Mouse (Mus musculus) kidney, adult 9 months (tissue): ENCODE data around the gene Zfp617.
"Not testable (repeated sequence)": the region's sequence is repeated elsewhere in the genome, so short reads cannot be mapped to it uniquely, and the experiment has no call there.

ENCODE experiments used
- DNase-seq: peaks from one replicate; pipeline ENCODE4 v3.0.0; 2022

Zfp617 gene

GRCm38 (mm10) chr8:71952961-71953700, 44.7 kb downstream of the Zfp617 start:
- DNase-seq: not testable (repeated sequence)

- no peak for DNase-seq
Observed at GRCm38 (mm10) chr8:71954666-71955065, 46.2 kb downstream of the Zfp617 start.

GRCm38 (mm10) chr8:71960483-71960882, 52.0 kb downstream of the Zfp617 start:
- DNase-seq: no peak

DNA sequence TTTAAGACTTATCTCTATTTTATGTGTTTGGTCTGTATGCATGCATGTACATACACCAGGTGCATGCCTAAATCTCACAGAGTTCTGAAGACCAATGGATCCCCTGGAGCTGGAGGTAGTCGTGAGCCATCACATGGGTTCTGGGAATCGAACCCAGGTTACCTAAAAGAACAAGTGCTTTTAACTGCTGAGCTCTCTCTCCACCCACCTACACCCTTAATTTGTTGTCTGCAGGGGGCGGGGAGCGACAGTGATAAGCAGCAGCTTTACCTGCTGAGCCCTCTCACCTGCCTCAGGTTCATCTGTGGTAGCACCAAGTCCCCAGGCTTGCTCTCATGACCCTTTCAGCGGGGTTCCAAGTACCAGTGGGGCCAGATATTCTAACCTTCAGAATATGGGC, 53.4 kb downstream of the Zfp617 start:
- no peak for DNase-seq

DNA sequence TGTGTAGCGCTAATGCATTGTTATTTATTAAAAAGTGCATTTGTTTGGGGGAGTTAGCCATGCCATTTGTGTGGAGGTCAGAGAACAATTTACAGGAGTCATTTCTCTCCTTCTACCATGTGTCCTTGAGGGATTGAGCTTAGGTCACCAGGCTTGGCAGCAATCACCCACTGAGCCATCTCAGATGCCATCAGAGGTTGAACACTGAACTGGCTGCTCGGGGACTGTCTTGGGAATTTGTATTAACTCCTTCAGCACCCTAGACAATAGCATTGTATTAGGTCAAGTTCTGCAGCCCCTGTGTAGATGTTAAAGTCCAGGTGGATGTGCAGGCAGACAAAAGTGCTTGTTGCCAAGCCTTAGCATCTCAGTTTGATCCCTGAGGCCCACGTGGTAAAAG, 55.6 kb downstream of the Zfp617 start:
- DNase-seq: no peak

DNA sequence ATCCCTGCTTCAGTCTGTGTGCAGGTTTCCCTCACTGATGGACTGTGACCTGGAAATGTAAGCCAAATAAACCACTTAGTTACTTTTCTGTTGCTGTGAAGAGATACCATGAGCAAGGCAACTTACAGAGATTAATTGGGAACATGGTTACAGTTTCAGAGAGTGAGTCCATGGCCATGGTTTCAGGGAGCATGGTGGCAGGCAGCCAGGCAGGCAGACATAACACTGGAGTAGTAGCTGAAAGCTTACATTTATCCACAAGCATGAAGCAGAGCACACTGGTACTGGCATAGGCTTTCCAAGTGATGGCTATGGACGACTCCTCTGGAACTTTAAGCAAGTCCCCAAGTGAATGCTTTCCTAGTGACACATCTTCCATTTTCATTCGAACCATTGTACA, 56.7 kb downstream of the Zfp617 start:
- no peak for DNase-seq

DNA sequence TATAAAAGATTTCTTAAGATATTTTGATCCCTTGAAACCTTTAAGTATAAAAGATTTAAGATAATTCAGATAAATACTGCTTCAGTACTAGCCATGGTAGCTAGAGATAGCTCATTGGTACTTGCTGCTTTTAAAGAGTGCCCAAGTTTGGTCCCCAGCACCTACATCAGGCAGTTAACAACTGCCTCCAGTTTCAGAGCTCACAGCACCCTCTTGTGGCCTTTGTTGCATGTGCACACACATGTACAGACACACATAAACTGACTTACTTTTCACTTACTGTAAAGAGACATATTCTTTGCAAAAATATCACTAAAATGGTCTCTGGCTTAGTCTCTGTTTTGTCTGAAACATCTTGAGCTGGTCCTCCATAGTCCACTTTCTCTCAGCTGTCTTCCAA, 58.0 kb downstream of the Zfp617 start:
- no peak for DNase-seq

GRCm38 (mm10) chr8:71967261-71967660, 58.8 kb downstream of the Zfp617 start:
- DNase-seq: no peak

DNA sequence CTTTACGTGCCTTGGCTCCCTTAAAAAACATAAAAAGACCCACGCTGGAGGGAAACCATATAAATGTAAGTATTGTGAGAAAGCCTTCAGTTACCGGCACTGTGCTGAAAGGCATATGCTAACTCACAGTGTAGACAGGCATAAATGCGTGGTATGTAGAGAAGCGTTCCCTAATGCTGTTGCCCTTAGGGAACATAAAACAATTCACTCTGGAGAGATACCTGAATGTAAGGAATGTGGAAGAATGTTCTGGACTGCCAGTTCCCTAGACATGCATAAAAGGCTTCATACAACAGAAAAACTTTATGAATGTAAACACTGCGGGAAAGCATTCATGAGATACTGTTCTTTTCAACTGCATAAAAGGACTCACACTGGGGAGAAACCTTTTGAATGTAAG, 59.7 kb downstream of the Zfp617 start:
- DNase-seq: no peak

GRCm38 (mm10) chr8:71968636-71969035, 60.2 kb downstream of the Zfp617 start:
- no peak for DNase-seq

DNA sequence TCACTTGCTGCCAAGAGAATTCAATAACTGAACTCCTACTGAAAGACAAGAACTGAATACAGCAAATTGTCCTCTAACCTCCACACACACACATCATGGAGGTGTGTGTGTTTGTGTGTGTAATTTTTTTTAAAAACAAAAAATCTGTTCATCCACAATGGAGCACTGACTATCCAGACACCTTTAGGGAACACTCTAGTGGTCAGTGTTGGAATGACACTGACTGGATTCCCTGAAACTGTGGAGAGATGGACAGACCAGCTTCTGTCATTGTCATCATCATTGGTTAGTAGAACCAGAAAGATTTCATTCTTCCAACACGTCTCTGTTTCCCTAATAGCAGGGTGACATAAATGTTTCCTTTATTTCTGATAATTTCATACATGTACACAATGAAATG, 63.5 kb downstream of the Zfp617 start:
- DNase-seq: peak; percentile 45

DNA sequence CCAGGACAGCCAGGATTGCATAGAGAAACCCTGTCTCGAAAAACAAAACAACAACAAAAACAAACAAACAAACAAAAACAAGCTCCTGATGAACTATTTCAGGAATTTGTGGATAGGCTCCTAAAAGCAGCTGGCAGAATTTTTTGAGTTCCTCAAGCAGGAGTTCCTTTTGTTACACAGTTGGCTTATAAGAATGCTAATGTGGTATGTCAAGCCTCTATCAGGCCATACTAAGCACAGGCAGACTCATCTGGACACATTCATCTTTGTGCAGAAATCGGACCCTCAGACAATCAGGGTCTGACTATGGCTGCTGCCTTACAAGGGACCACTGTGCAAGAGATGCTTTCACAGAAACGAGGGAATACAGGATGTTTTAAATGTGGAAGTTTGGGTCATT, 65.8 kb downstream of the Zfp617 start:
- no peak for DNase-seq

DNA sequence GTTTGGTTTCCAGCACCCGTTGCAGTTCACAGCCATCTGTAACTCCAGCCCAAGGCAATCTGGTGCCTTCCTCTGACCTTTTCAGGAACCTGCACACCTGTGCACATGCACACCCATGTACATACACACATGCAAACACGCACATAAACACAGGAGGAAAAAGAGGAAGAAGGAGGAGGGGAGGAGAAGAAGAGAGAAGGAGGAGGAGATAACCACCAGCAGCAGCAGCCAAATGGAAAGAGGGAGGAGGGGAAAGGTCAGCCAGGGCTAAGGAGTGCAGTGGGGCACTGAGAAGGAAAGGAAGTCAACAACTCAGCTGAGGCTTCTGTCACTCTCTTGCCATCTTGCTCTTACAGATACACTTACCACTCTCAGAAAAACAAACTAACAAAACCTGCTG, 72.6 kb downstream of the Zfp617 start:
- peak; percentile 13 for DNase-seq

- DNase-seq: no peak
Observed at GRCm38 (mm10) chr8:71981456-71981855, 73.0 kb downstream of the Zfp617 start.
